9 mouse cellular contexts compared by ENCODE assay signal in the genomic region with DNA sequence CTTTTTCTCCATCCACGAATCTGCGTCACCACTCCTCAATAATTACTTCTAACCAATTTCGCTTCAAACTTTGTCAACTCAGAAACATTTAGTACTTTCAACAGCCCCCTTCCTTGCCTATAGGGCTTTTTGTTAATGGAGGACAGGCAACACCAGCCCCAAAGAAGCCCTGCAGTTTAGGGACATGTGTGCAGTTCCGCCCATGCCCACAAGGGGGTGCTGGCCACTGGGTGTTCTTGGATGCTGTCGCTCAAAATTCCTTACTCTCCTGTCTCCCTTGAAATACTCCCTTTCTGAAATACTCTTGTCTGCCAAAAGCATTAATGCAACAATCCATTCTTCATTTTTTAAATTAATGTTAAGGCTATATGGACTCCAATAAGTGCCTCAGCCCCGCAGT.
A peak's percentile ranks its signal among the peaks of the same experiment; 100 is the strongest.
DNase-seq lines count a peak whose midpoint lies in the region; ATAC-seq and TF ChIP-seq lines count a peak whose summit lies in the region.
"Had no signal": no experiment of that assay in that cellular context is flagged by ENCODE, and none has a peak within 500 bp of the region (broad histone marks: within the 10 kb centered on the region; RNA-seq: fewer than 3 reads in every experiment).

No protein-coding gene starts in this region.

- ATAC-seq in erythroblast, adult 5-6 weeks (replicated peaks; ENCODE audit: low FRiP score, poor library complexity, severe bottlenecking) = peak; percentile 84
- ATAC-seq in activated CD4-positive, CD25-positive, alpha-beta regulatory T cell, adult 4 months = no peak

- H3K4me1 ChIP-seq in ES-E14 (ENCODE audit: control insufficient read depth in 2 of 2, insufficient read depth in 2 of 2, low read length in 2 of 2, poor library complexity in 1 of 2) = peaks cover 0 to 5% of the 10 kb centered on the region in 2 experiments; a peak in 1 of 4 replicates
- H3K4me1 ChIP-seq: hindbrain, embryonic 15.5 days had no signal

- no peaks in the 10 kb centered on the region for H3K36me3 ChIP-seq in ES-E14 (ENCODE audit: control insufficient read depth, insufficient read depth, low read length, poor library complexity, severe bottlenecking)
- H3K36me3 ChIP-seq: hindbrain, embryonic 15.5 days had no signal

- no peaks in the 10 kb centered on the region for H3K9me3 ChIP-seq in ES-E14 (ENCODE audit: control insufficient read depth, insufficient read depth, low read depth, low read length)
- H3K9me3 ChIP-seq: hindbrain, embryonic 15.5 days had no signal

- no peak overlapping the region for H3K9ac ChIP-seq in ES-E14 (ENCODE audit: insufficient read depth, low read depth, low read length, poor library complexity, severe bottlenecking)
- H3K9ac ChIP-seq: hindbrain, embryonic 15.5 days had no signal

- H3K27ac ChIP-seq in ES-E14 (ENCODE audit: insufficient read depth, low read depth, low read length, poor library complexity, severe bottlenecking) = no peak overlapping the region

- DNase-seq in left cerebral cortex, adult 18-20 months (ENCODE audit: low spot score in 2 of 2) = peak; percentile 22 to 48
- no peak for DNase-seq in left cerebral cortex, adult 11 months (ENCODE audit: low spot score)
- DNase-seq in ES-E14 (ENCODE audit: low read depth, low spot score) = peak; percentile 75
- DNase-seq in adrenal gland, postnatal 25 days = peak; percentile 61
- DNase-seq in layer of hippocampus, postnatal 14 days (ENCODE audit: low spot score in 2 of 2) = peak; percentile 53 to 64
- peak; percentile 67 for DNase-seq in naive thymus-derived CD4-positive, alpha-beta T cell, adult 2 months (ENCODE audit: low read depth)

- H3K4me3 ChIP-seq in ES-E14 (ENCODE audit: insufficient read depth in 1 of 2, low read depth in 1 of 2, low read length in 2 of 2, poor library complexity in 1 of 2, severe bottlenecking in 1 of 2) = no peak overlapping the region
- H3K4me3 ChIP-seq: hindbrain, embryonic 15.5 days had no signal

- in situ Hi-C loops in ES-E14 (cut with MboI; ENCODE audit: low sequenced_read_pairs in 2 of 2, unreplicated experiment in 2 of 2) = no loop called here

TF ChIP-seq in ES-E14, 5 proteins besides CTCF, POLR2A, EP300 and RAD21:
- TF ChIP-seq ZC3H11A (IDR thresholded peaks at IDR 0.05; ENCODE audit: borderline replicate concordance, low read depth, low read length) (peak; percentile 82), MAFK (IDR thresholded peaks at IDR 0.05; ENCODE audit: insufficient read depth, low read depth, low read length) (no peak), ZNF384 (IDR thresholded peaks at IDR 0.05; ENCODE audit: low read depth, low read length) (no peak)
